Mouse (Mus musculus): ENCODE results near the gene Gcnt3.

Gene Gcnt3

DNA sequence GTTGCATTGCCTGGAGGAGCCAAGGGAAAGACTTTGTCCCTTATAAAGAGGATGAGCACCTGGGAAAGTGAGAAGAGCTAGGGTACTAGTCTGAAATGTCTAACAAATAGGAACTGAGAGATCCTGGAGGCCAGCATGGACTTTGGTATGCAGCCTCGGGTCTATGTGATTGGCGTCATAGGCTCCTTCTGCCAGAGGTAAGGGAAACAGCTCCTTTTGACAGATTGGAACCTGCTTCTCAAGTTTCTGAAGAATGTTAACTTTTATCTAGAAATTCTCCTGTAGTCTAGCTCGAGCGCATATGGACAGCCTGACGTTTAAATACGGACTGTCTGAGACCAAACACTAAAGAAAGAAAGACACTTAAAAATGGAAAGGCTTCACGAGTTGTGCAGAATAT is at the start of gene Gcnt3:
Gene Gcnt3 (minus strand): TSS at position 101 of the 400 bp plus-strand sequence.
- no peak for DNase-seq (ENCODE audit: low read depth)

- no peak for DNase-seq (ENCODE audit: low read depth)
Measured at GRCm38 (mm10) chr9:70087379-70087778, 49.5 kb upstream of the Gcnt3 start.

DNA sequence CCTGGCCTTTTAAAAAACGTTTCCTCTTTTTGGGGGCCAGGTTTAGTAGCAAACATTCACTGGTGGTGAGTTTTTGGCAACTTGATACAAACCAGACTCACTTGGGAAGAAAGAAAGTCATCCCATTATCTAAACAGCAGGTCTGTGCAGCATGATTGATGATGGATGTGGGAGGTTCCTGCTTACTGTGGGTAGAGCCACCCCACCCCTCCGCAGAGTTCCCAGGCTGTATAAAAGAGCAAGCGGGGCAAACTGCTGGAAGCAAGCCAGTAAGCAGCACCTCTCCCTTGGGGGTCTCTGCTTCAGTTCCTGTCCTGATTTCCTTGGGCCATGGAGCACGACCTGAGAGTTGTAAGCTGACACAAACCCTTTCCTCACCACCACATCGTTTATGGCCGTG is 48.2 kb upstream of the Gcnt3 start:
- DNase-seq (ENCODE audit: low read depth), result no peak

DNA sequence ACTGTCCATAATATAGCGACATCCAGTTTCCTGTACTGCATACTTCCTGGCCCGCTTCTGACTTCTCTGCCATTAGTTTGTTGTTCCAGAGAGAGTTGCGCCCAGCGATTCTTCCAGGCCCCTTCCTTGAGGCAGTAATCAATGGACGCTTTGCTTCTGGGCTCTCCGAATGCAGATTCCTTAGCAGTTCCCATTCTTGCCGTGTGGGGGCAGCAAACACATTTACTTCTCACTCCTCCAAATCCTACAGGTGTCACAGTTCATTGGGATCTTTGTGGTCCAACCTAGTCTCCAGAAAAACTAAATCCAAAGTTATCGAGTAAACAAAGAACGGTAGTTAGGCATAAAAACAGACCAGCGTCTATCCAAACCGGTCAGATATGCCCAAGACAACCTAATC is 46.2 kb upstream of the Gcnt3 start:
- DNase-seq (ENCODE audit: low read depth), result peak; percentile 55

DNA sequence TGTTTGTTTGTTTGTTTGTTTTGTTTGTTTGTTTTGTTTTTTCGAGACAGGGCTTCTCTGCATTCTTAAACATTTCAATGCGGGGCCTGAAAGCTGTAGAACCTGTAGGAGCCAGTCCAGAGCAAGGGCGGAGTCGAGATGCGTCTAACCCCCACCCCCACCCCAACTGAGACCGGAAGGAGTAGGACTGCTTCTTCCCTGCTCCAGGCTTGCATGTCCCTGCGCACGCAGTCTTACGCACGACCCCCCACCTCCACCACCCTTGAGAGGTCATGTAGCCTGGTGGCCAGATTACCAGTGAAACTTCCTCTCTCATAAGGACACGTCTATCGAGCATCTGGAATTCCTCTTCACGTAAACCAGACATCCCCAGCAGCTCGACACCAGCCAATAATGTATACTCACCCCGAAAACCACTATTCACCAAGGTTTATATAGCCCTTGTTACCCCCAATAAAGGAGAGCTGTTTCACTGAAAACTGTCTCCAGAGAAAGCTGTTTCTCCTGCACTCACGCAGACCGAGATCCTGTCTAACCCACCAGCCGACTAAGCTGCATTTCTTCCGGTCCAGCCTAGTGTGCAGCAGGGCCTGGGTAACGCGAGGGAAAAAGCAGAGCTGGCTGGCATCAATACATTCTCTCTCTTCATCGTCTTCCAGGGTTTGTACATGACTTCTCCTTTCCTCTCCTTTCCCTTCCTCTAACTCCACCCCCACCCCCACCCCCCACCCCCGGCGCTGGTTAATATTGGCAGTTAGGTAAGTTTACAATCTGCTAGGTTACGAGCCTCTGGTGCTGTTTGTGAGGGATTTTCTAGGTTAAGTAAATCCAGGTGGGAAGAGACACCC is 44.7 kb upstream of the Gcnt3 start:
- DNase-seq (ENCODE audit: low read depth), result no peak

DNA sequence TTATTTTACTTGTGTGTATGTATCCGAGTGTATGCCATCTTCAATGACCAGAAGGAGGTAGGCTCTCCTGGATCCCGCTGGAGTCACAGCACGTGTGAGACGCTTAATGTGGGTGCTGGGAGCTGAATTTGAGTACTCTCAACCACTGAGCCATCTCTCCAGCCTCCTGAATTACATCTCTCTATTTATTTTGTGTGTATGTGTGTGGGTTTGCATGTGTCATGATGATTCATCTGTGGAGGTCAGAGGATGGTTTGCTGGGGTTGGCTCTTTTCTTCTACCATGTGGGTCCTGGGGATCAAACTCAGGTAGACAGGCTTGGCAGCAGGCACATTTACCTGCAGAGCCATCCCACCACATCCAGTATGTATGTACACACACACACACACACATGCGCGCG is 43.9 kb upstream of the Gcnt3 start:
- DNase-seq (ENCODE audit: low read depth), result no peak

DNA sequence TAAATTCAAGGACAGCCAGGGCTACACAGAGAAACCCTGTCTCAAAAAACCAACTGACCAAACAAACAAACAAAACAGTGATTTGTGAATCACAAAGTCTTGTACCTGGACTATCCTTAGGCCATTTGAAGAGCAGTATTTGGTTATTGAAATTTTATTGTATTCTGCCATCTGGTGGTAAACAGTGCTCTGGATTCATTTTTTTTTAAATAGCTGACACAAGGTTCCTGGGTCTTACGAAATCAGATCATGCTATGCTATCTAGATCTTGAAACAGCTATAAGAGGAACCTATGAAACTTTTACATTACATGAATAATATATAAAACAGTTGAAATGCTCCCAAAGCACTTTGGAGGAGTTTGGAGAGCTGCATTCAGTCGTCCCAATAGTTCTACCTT is 43.1 kb upstream of the Gcnt3 start:
- DNase-seq (ENCODE audit: low read depth), result peak; percentile 76

GRCm38 (mm10) chr9:70080027-70080800 is 42.3 kb upstream of the Gcnt3 start:
- DNase-seq (ENCODE audit: low read depth), result peak; percentile 50

DNA sequence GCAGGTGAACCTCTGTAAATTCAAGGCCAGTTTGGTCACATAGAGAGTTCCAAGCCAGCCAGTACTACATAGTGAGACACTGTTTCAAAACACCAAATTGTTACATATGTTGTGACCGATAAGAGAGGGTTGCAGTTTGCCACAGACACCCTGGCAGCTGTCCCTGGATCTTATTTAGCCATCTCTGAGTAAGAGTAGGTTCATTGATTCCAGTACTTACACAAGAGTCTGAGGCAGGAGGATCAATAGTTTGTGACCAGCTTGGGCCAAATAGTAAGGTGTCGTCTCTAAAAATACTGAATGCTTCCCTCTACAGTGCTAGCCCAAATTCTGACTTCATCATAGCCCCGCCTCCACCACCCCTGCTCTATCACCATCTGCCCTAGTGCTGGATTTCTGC is 40.1 kb upstream of the Gcnt3 start:
- DNase-seq (ENCODE audit: low read depth), result no peak

DNA sequence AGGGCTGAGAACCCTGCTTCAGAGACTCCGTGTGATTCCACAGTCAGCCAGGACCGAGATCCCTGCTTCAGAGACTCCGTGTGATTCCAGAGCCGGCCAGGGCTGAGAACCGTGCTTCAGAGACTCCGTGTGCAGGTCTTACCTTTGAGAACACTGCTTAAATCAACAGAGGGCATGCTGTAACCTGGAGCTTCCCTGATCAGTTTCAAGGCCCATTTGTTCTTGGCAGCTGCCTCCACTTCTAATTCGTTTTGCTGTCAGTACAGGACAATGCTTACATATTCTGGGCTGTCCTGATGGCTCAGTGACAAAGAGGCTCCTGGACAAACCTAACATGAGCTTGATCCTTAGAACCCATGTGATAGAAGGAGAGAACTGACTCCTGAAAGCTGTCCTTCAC is 39.3 kb upstream of the Gcnt3 start:
- DNase-seq (ENCODE audit: low read depth), result no peak

DNA sequence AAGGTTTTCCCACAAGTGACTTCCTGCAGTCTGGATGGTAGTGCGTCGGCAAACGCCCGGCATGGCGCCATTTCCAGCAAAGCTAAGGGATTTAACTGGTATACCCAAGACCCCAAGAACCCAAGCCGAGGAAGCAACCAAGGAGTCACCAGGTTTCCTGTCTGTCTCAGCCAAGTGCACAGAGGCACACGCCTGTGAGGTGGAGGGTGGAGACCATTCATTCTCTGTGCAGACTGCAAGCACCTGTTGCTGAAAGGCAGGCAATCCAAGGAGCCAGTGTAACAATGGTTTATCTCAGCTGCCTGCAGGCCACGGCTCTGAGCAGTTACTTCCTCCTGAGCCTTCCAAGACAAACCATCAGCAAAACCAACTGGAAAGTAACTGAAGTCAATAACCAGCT is 34.5 kb upstream of the Gcnt3 start:
- DNase-seq (ENCODE audit: low read depth), result no peak

DNA sequence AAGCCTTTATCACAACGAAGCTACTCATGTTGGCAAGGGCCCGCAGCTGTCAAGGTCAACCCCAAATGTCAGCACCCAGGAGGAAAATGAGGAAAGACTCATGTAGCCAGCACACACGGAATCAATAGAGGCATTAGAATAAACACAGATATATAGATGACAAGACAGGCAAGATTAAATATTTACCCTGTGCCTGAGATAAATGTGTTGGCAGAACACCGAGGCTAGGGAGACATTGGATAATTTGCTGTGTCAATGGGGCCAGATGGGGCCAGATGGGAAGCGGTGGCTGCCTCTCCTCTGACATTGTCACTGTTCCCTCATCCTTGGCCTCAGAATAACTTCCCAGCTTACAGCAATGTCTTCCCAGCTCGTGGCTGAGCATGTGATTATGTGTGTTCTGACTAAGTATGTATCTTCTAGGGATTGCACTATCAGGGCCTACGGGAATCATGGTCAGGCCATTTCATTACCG is 32.1 kb upstream of the Gcnt3 start:
- peak; percentile 37 for DNase-seq (ENCODE audit: low read depth)

DNA sequence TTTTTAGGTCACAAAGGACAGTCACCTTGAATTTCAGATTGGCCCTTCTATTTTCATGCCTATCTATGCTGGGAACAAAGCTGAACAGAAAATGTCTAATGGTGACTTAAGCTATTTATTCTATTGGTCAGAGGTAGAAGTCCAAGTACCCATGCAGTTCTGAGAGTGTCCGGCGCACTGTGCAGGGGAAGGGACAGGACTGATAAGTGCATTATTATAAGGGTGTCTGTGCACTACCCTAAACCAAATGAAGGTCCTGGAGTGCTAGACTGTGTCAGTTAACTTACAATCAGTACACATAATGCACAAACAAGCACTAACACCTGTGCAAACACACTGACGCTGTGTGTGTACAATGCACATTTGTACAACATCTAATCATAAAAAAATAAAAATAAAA is 29.6 kb upstream of the Gcnt3 start:
- no peak for DNase-seq (ENCODE audit: low read depth)

GRCm38 (mm10) chr9:70062012-70062411 is 24.1 kb upstream of the Gcnt3 start:
- DNase-seq (ENCODE audit: low read depth), result no peak

DNA sequence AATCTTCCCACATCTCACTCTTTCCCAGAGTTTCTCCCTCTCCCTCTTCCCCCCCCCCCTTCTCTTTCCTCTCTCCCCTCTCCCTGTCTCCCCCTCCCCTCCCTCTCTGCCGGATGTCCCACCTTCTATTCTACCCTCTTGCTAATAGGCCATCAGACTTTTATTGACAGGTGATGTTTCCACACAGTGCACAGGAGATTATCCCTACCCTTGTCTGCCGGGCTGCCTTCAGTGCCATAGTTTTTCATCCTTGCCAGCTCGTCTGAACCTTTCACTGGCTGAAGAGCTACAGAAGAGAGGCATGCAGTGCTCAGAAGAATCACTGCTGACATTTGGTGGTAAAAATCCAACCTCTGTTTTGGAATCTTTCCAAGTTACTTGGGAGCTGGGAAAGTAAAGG is 15.5 kb upstream of the Gcnt3 start:
- DNase-seq (ENCODE audit: low read depth), result peak; percentile 53

- DNase-seq (ENCODE audit: low read depth), result no peak
Measured at GRCm38 (mm10) chr9:70052730-70053129, 14.8 kb upstream of the Gcnt3 start.

DNA sequence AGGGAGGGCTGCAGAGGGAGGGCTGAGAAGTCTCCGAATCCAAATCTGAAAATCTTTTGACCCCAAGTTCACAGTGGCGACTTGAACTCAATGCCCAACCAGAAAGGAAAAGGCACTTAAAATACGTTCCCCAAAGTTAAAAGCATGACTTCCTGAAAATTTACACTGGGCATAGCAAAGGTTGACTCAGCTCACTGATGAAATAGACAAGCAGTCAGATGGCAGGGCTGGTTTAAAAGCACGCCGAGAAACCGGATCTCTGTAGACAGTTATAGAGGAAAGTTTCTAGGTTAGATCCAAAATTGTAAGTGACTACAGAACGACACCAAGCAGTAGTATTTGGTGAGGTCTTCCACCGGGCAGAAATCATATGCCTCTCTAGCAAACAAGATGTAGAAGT is 12.0 kb upstream of the Gcnt3 start:
- peak; percentile 68 for DNase-seq (ENCODE audit: low read depth)

DNA sequence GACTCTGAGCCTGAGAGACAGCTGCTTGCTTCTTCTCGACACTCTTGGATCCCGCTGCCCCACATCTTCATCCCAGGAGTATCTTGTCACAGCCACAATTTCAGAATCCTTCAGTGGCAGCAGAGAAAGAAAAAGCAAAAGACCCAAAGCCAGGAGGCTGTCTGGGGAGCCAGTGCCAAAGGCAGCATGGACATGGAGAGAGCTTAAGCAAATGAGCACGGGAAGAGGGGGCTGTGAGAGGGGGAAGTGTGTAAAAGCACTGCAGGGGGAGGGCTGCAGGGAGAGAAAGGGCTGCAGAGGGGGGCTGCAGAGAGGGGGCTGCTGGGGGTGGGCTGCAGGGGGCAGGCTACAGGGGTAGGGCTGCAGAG is 11.5 kb upstream of the Gcnt3 start:
- peak; percentile 54 for DNase-seq (ENCODE audit: low read depth)

DNA sequence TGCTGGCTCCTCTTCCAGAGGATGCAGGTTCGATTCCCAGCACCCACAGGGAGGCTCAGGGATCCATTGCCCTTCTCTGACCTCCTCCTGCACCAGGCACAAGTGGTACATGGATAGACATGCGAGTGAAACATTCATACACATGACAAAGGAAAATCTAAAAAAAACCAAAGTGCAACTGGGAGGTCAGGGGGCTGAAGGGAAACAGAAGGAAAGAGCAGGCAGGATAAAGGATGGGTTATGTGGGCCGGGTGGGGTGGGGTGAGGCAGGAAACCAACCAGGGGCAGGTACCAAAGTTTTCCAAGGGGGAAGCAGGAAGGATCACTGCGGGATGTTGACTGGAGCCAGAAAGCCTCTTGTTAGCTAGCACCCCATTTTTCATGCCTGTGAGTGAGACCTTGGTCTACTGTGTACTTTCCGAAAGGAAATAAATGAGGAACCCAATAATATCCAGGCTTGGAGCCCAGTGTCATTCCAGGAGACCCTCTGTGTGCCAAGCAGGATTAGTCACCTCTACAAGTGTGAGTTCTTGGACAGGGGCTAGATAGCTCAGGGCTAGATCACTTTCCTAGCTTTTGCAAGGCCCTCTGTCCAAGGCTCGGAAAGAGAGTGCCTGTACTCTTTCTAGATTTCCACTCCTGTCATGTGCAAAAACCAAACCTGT is 11.0 kb upstream of the Gcnt3 start:
- peak; percentile 82 for DNase-seq (ENCODE audit: low read depth)

GRCm38 (mm10) chr9:70048280-70048679 is 10.4 kb upstream of the Gcnt3 start:
- DNase-seq (ENCODE audit: low read depth), result peak; percentile 35

- peak; percentile 73 for DNase-seq (ENCODE audit: low read depth)
Measured at GRCm38 (mm10) chr9:70047839-70048238, 10.0 kb upstream of the Gcnt3 start.

DNA sequence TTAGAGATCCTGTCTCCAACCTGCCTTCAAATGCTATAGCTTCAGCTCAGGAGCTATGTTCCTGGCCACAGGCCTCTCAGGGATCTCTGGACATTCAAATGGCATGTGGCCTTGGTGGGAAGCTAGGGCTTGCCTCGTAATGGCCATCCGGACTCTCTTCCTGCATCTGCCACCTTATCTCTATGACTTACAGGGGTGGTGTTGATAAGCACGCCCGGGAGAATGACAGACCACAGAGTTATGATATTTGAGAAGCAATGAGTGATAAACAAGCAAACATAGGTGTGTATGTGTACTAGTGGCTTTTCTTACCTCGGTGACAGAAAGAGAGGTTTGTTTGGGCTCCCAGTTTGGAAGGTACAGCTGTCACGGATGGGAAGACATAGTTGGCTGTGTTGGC is 8.4 kb upstream of the Gcnt3 start:
- no peak for DNase-seq (ENCODE audit: low read depth)

DNA sequence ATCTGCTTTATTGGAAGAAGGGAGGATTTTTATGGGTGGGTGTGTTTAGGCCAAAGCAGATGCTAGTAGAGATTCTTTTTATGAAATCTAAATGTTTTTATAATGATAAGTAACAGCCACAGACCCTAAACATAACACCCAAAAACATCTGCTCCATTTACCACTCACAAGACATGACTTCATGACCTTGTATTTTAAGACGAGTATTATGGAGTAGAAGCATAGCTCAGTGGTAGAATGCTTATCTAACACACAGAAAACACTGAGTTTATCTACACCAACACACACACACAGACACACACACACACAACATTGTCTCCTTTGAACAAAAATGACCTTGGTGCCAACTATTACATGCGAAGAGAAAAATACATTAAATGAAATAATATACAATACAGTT is 7.0 kb upstream of the Gcnt3 start:
- no peak for DNase-seq (ENCODE audit: low read depth)

All from NIH3T3 (cell line).